Mouse (Mus musculus) midbrain, embryonic 11.5 days (tissue): ENCODE data around the gene Xpa. TPM values are rescaled to one million over a fixed set of nuclear protein-coding genes. Genes with fewer than 3 reads are reported as not detected.

Experiments
- ATAC-seq: fragments of 200-750 bp; cut with Nextera tagmentation; 2 replicates; pipeline ENCODE4 v1.8.0; 2017; ENCODE audit warnings: moderate TSS enrichment, moderate library complexity; ENCODE audit not compliant: low FRiP score
- DNase-seq: peaks from one replicate; pipeline ENCODE4 v3.0.0; 2015; ENCODE audit warnings: low spot score; ENCODE audit errors: missing footprints
- H3K27ac ChIP-seq: fragments of 300-500 bp; sonication (generic); 2 replicates; pipeline ENCODE4 v1.5.1; 2014; ENCODE audit warnings: low read depth, low read length
- H3K27me3 ChIP-seq: fragments of 300-500 bp; sonication (generic); 2 replicates; pipeline ENCODE4 v1.6.1; 2014; ENCODE audit warnings: mild to moderate bottlenecking, low read length, moderate library complexity, mixed read lengths; ENCODE audit not compliant: control insufficient read depth, insufficient read depth
- H3K36me3 ChIP-seq: fragments of 300-500 bp; sonication (generic); 2 replicates; pipeline ENCODE4 v1.6.1; 2014; ENCODE audit warnings: mild to moderate bottlenecking, low read length, moderate library complexity, mixed read lengths; ENCODE audit not compliant: control insufficient read depth, insufficient read depth
- H3K4me1 ChIP-seq: fragments of 300-500 bp; sonication (generic); 2 replicates; pipeline ENCODE4 v1.6.1; 2014; ENCODE audit warnings: low read length; ENCODE audit not compliant: control insufficient read depth, insufficient read depth
- H3K4me2 ChIP-seq: fragments of 300-500 bp; sonication (generic); 2 replicates; pipeline ENCODE4 v1.6.1; 2014; ENCODE audit warnings: mild to moderate bottlenecking, moderate library complexity
- H3K4me3 ChIP-seq: fragments of 300-500 bp; sonication (generic); 2 replicates; pipeline ENCODE4 v1.5.1; 2014; ENCODE audit warnings: low read depth, low read length
- H3K9ac ChIP-seq: fragments of 300-500 bp; sonication (generic); 2 replicates; pipeline ENCODE4 v1.6.1; 2014; ENCODE audit warnings: low read length
- H3K9me3 ChIP-seq: fragments of 300-500 bp; sonication (generic); 2 replicates; pipeline ENCODE4 v1.6.1; 2016; ENCODE audit warnings: low read length; ENCODE audit not compliant: control insufficient read depth
- WGBS: fragments of 180-500 bp; shearing (Covaris S2); extraction: QIAGEN DNeasy Blood & Tissue Kit; methylation state at CpG from one replicate; pipeline ENCODE4 v1.1.7; 2014; 5-methylcytosine and 5-hydroxymethylcytosine counted together
- polyA plus RNA-seq: library from polyadenylated mRNA; unstranded; fragments of >200 nt; fragmentation: Nextera tagmentation; extraction: Ambion mirVana; gene quantifications from 2 replicates; pipeline ENCODE4 v1.2.1, GENCODE M21; 2014

Gene Xpa
- polyA plus RNA-seq, 1 experiment from 2014 or later = 26.1 TPM

- Histone ChIP-seq H3K4me2 (no peak overlapping the region), H3K27ac (no peak overlapping the region), H3K4me3 (no peak overlapping the region), H3K27me3 (no peaks in the 10 kb centered on the region), H3K36me3 (peaks cover 50% of the 10 kb centered on the region), H3K9ac (no peak overlapping the region), H3K4me1 (no peaks in the 10 kb centered on the region), H3K9me3 (no peaks in the 10 kb centered on the region)
- WGBS = 92% methylated on average over 7 of the region's 7 CpGs
- DNase-seq = no peak
- no peak for ATAC-seq
Measured at GRCm38 (mm10) chr4:46171761-46172160, 24.4 kb downstream of the Xpa start.

GRCm38 (mm10) chr4:46165831-46166230, 30.3 kb downstream of the Xpa start:
- no peaks in the 10 kb centered on the region for H3K27me3 ChIP-seq
- ATAC-seq (no peak), DNase-seq (no peak)
- no peak overlapping the region for H3K4me3 ChIP-seq
- 96% methylated on average over 5 of the region's 5 CpGs for WGBS
- peaks cover 32% of the 10 kb centered on the region for H3K36me3 ChIP-seq
- no peak overlapping the region for H3K4me2 ChIP-seq
- no peaks in the 10 kb centered on the region for H3K9me3 ChIP-seq
- H3K27ac ChIP-seq = no peak overlapping the region
- no peak overlapping the region for H3K9ac ChIP-seq
- H3K4me1 ChIP-seq = no peaks in the 10 kb centered on the region

- H3K27ac ChIP-seq = no peak overlapping the region
- H3K4me3 ChIP-seq = no peak overlapping the region
- ATAC-seq = no peak
- H3K9ac ChIP-seq = no peak overlapping the region
- H3K27me3 ChIP-seq = no peaks in the 10 kb centered on the region
- no peaks in the 10 kb centered on the region for H3K4me1 ChIP-seq
- H3K4me2 ChIP-seq = no peak overlapping the region
- H3K36me3 ChIP-seq = peaks cover 24% of the 10 kb centered on the region
- 89% methylated on average over 2 of the region's 2 CpGs for WGBS
- no peaks in the 10 kb centered on the region for H3K9me3 ChIP-seq
- no peak for DNase-seq
Measured at GRCm38 (mm10) chr4:46164027-46164426, 32.1 kb downstream of the Xpa start.

GRCm38 (mm10) chr4:46151903-46152544, 44.1 kb downstream of the Xpa start:
- Histone ChIP-seq H3K4me3 (no peak overlapping the region), H3K9ac (no peak overlapping the region), H3K27ac (no peak overlapping the region), H3K4me1 (no peaks in the 10 kb centered on the region), H3K36me3 (peaks cover 19% of the 10 kb centered on the region), H3K4me2 (no peak overlapping the region), H3K27me3 (no peaks in the 10 kb centered on the region), H3K9me3 (no peaks in the 10 kb centered on the region)
- DNase-seq = no peak
- WGBS = 94% methylated on average over 12 of the region's 12 CpGs
- no peak for ATAC-seq

- no peaks in the 10 kb centered on the region for H3K27me3 ChIP-seq
- H3K4me1 ChIP-seq = no peaks in the 10 kb centered on the region
- H3K27ac ChIP-seq = no peak overlapping the region
- H3K4me3 ChIP-seq = no peak overlapping the region
- H3K4me2 ChIP-seq = no peak overlapping the region
- 83% methylated on average over 1 of the region's 1 CpGs for WGBS
- H3K9me3 ChIP-seq = no peaks in the 10 kb centered on the region
- H3K36me3 ChIP-seq = peaks cover 3% of the 10 kb centered on the region
- ATAC-seq (no peak), DNase-seq (no peak)
- H3K9ac ChIP-seq = no peak overlapping the region
Measured at GRCm38 (mm10) chr4:46146881-46147280, 49.2 kb downstream of the Xpa start.

GRCm38 (mm10) chr4:46144323-46144722, 51.8 kb downstream of the Xpa start:
- WGBS = 71% methylated on average over 3 of the region's 3 CpGs
- Histone ChIP-seq H3K4me1 (peaks cover 9% of the 10 kb centered on the region), H3K27ac (no peak overlapping the region), H3K9ac (no peak overlapping the region), H3K27me3 (no peaks in the 10 kb centered on the region), H3K36me3 (peaks cover 3% of the 10 kb centered on the region), H3K9me3 (no peaks in the 10 kb centered on the region), H3K4me2 (no peak overlapping the region), H3K4me3 (no peak overlapping the region)
- DNase-seq (peak; percentile 82), ATAC-seq (no peak)

GRCm38 (mm10) chr4:46138287-46139222, 57.6 kb downstream of the Xpa start, which contains the start of the genes Ncbp1 and Tstd2:
Ncbp1 (plus strand) TSS chr4:46138613.
Tstd2 (minus strand) TSS chr4:46138694.
- peak; percentile 100 for DNase-seq
- Histone ChIP-seq H3K4me3 (peak within 1 kb of the TSS; percentile 93), H3K36me3 (peaks cover 2% of the 10 kb centered on the region; the same call in 1 of the 2 replicates), H3K27me3 (no peaks in the 10 kb centered on the region), H3K4me1 (peaks cover 17% of the 10 kb centered on the region), H3K9me3 (no peaks in the 10 kb centered on the region), H3K4me2 (peak within 1 kb of the TSS; percentile 80), H3K9ac (peak within 1 kb of the TSS; percentile 97), H3K27ac (peak within 1 kb of the TSS; percentile 98)
- under 1% methylated on average over 88 of the region's 90 CpGs for WGBS
- ATAC-seq = peak; percentile 89

- peak overlapping the region; percentile 97 for H3K9ac ChIP-seq
- peak overlapping the region; percentile 80 for H3K4me2 ChIP-seq
- 8% methylated on average over 17 of the region's 17 CpGs for WGBS
- ATAC-seq = peak; percentile 82
- peak overlapping the region; percentile 93 for H3K4me3 ChIP-seq
- H3K9me3 ChIP-seq = no peaks in the 10 kb centered on the region
- H3K36me3 ChIP-seq = peaks cover 3% of the 10 kb centered on the region; the same call in 1 of the 2 replicates
- peaks cover 17% of the 10 kb centered on the region for H3K4me1 ChIP-seq
- H3K27ac ChIP-seq = peak overlapping the region; percentile 98
- peak; percentile 84 for DNase-seq
- no peaks in the 10 kb centered on the region for H3K27me3 ChIP-seq
Measured at GRCm38 (mm10) chr4:46137629-46138286, 58.4 kb downstream of the Xpa start.
